Mouse (Mus musculus): ENCODE results near the gene Ankrd34a.
A peak's percentile ranks its signal among the peaks of the same experiment; 100 is the strongest.
"Not testable (repeated sequence)": the region's sequence is repeated elsewhere in the genome, so short reads cannot be mapped to it uniquely, and the experiment has no call there.

The Ankrd34a gene

GRCm38 (mm10) chr3:96601941-96602703, 5.7 kb downstream of the Ankrd34a start:
- peak; percentile 56 to 87 for DNase-seq (ENCODE audit: inconsistent age in 2 of 2, low spot score in 1 of 2)

GRCm38 (mm10) chr3:96602704-96603084, 6.3 kb downstream of the Ankrd34a start:
- no peak for DNase-seq (ENCODE audit: inconsistent age in 2 of 2, low spot score in 1 of 2)

- peak in 1 of 2 experiments; percentile 67 for DNase-seq (ENCODE audit: inconsistent age in 2 of 2, low spot score in 1 of 2)
Observed at GRCm38 (mm10) chr3:96603311-96603710, 6.9 kb downstream of the Ankrd34a start.

GRCm38 (mm10) chr3:96606007-96606406, 9.6 kb downstream of the Ankrd34a start:
- DNase-seq (ENCODE audit: inconsistent age in 2 of 2, low spot score in 1 of 2), result not testable (repeated sequence)

- no peak for DNase-seq (ENCODE audit: inconsistent age in 2 of 2, low spot score in 1 of 2)
Observed at GRCm38 (mm10) chr3:96606618-96607017, 10.2 kb downstream of the Ankrd34a start.

- peak in 1 of 2 experiments; percentile 54 for DNase-seq (ENCODE audit: inconsistent age in 2 of 2, low spot score in 1 of 2)
Observed at GRCm38 (mm10) chr3:96617941-96618340, 21.5 kb downstream of the Ankrd34a start.

- DNase-seq (ENCODE audit: inconsistent age in 2 of 2, low spot score in 1 of 2), result no peak
Observed at GRCm38 (mm10) chr3:96623201-96623600, 26.8 kb downstream of the Ankrd34a start.

GRCm38 (mm10) chr3:96629729-96630600, 33.5 kb downstream of the Ankrd34a start, which contains the start of gene Rbm8a:
Gene Rbm8a (plus strand): TSS chr3:96629933.
- DNase-seq (ENCODE audit: inconsistent age in 2 of 2, low spot score in 1 of 2), result peak; percentile 96 to 99

- no peak for DNase-seq (ENCODE audit: inconsistent age in 2 of 2, low spot score in 1 of 2)
Observed at GRCm38 (mm10) chr3:96632058-96632457, 35.6 kb downstream of the Ankrd34a start.

GRCm38 (mm10) chr3:96634015-96634414, 37.6 kb downstream of the Ankrd34a start:
- no peak for DNase-seq (ENCODE audit: inconsistent age in 2 of 2, low spot score in 1 of 2)

- DNase-seq (ENCODE audit: inconsistent age in 2 of 2, low spot score in 1 of 2), result peak; percentile 93 to 98
Observed at GRCm38 (mm10) chr3:96634928-96635879, 38.8 kb downstream of the Ankrd34a start, which contains the start of the genes Pex11b and Gm42957. Gene Pex11b (plus strand): TSS chr3:96635376. Gene Gm42957 (plus strand): TSS chr3:96635474.

- DNase-seq (ENCODE audit: inconsistent age in 2 of 2, low spot score in 1 of 2), result no peak
Observed at GRCm38 (mm10) chr3:96635906-96636305, 39.5 kb downstream of the Ankrd34a start.

GRCm38 (mm10) chr3:96636448-96636847, 40.0 kb downstream of the Ankrd34a start:
- no peak for DNase-seq (ENCODE audit: inconsistent age in 2 of 2, low spot score in 1 of 2)

GRCm38 (mm10) chr3:96639219-96639618, 42.8 kb downstream of the Ankrd34a start:
- peak; percentile 61 to 91 for DNase-seq (ENCODE audit: inconsistent age in 2 of 2, low spot score in 1 of 2)

- peak in 1 of 2 experiments; percentile 67 for DNase-seq (ENCODE audit: inconsistent age in 2 of 2, low spot score in 1 of 2)
Observed at GRCm38 (mm10) chr3:96645018-96645649, 48.7 kb downstream of the Ankrd34a start, which contains the start of gene Itga10. Gene Itga10 (plus strand): TSS chr3:96645584.

- no peak for DNase-seq (ENCODE audit: inconsistent age in 2 of 2, low spot score in 1 of 2)
Observed at GRCm38 (mm10) chr3:96647365-96647764, 50.9 kb downstream of the Ankrd34a start.
